In genomic region chr17:34934031-34934430, GRCm38 (mm10) we compare ENCODE assay signal across 11 mouse cellular contexts. TPM values are rescaled to one million over a fixed set of nuclear protein-coding genes. Genes with fewer than 3 reads are reported as not detected.
DNase-seq lines count a peak whose midpoint lies in the region; ATAC-seq and TF ChIP-seq lines count a peak whose summit lies in the region.
"Had no signal": no experiment of that assay in that cellular context is flagged by ENCODE, and none has a peak within 500 bp of the region (broad histone marks: within the 10 kb centered on the region; RNA-seq: fewer than 3 reads in every experiment).

No protein-coding gene starts in this region.

- ATAC-seq in hindbrain, embryonic 13.5 days (ENCODE audit: low FRiP score) = no peak
- ATAC-seq in hindbrain, embryonic 14.5 days (ENCODE audit: low FRiP score) = no peak
- no peak for ATAC-seq in G1E (ENCODE audit: extremely low read depth, insufficient number of reproducible peaks, low FRiP score, poor library complexity, severe bottlenecking)
- ATAC-seq in embryonic facial prominence, embryonic 12.5 days (ENCODE audit: insufficient number of reproducible peaks, insufficient read depth, low FRiP score, low TSS enrichment) = no peak

- H3K4me2 ChIP-seq in hindbrain, embryonic 13.5 days = no peak overlapping the region
- H3K4me2 ChIP-seq in hindbrain, embryonic 14.5 days (replicated peaks) = no peak overlapping the region
- H3K4me2 ChIP-seq in embryonic facial prominence, embryonic 12.5 days (replicated peaks) = peak overlapping the region; percentile 5; the same call in 1 of the 2 replicates
- H3K4me2 ChIP-seq: lung, embryonic 14.5 days had no signal

- peaks cover 15% of the 10 kb centered on the region for H3K4me1 ChIP-seq in hindbrain, embryonic 13.5 days (replicated peaks)
- H3K4me1 ChIP-seq in hindbrain, embryonic 14.5 days (replicated peaks; ENCODE audit: control insufficient read depth, insufficient read depth, low read length) = peaks cover 7% of the 10 kb centered on the region
- H3K4me1 ChIP-seq in G1E (ENCODE audit: insufficient read depth, low read depth, low read length) = peaks cover 24% of the 10 kb centered on the region
- peaks cover 12% of the 10 kb centered on the region for H3K4me1 ChIP-seq in embryonic facial prominence, embryonic 12.5 days

- H3K9me3 ChIP-seq in hindbrain, embryonic 13.5 days = no peaks in the 10 kb centered on the region
- H3K9me3 ChIP-seq in hindbrain, embryonic 14.5 days (ENCODE audit: control insufficient read depth, low read length) = no peaks in the 10 kb centered on the region
- H3K9me3 ChIP-seq in G1E (replicated peaks) = no peaks in the 10 kb centered on the region
- no peaks in the 10 kb centered on the region for H3K9me3 ChIP-seq in embryonic facial prominence, embryonic 12.5 days

- no peak for DNase-seq in hindbrain, embryonic 14.5 days (ENCODE audit: low spot score)
- DNase-seq in G1E (ENCODE audit: low spot score) = no peak
- DNase-seq in kidney, postnatal 4 days = peak; percentile 51 to 70
- no peak for DNase-seq in adrenal gland, postnatal 36 days
- DNase-seq in lung, postnatal 4 days = no peak
- DNase-seq: adrenal gland, postnatal 14 days; lung, embryonic 14.5 days; retina, postnatal 1 day had no signal

- no peak overlapping the region for H3K27ac ChIP-seq in hindbrain, embryonic 13.5 days
- no peak overlapping the region for H3K27ac ChIP-seq in hindbrain, embryonic 14.5 days
- H3K27ac ChIP-seq in embryonic facial prominence, embryonic 12.5 days = no peak overlapping the region

- no peak for TF ChIP-seq CTCF in G1E (IDR thresholded peaks at IDR 0.05; ENCODE audit: low read depth, low read length)

- 69% methylated on average over 22 of the region's 24 CpGs for WGBS in hindbrain, embryonic 13.5 days
- 66% methylated on average over 24 of the region's 24 CpGs for WGBS in hindbrain, embryonic 14.5 days
- WGBS in embryonic facial prominence, embryonic 12.5 days = 40% methylated on average over 24 of the region's 24 CpGs

- H3K36me3 ChIP-seq in hindbrain, embryonic 13.5 days = peaks cover 31% of the 10 kb centered on the region
- peaks cover 42% of the 10 kb centered on the region for H3K36me3 ChIP-seq in hindbrain, embryonic 14.5 days (replicated peaks; ENCODE audit: control insufficient read depth, insufficient read depth)
- peaks cover 40% of the 10 kb centered on the region for H3K36me3 ChIP-seq in G1E (replicated peaks)
- no peaks in the 10 kb centered on the region for H3K36me3 ChIP-seq in embryonic facial prominence, embryonic 12.5 days

- no peak overlapping the region for H3K4me3 ChIP-seq in hindbrain, embryonic 13.5 days
- H3K4me3 ChIP-seq in hindbrain, embryonic 14.5 days (replicated peaks; ENCODE audit: low read length) = no peak overlapping the region
- H3K4me3 ChIP-seq in G1E (ENCODE audit: low read depth, low read length) = peak overlapping the region; percentile 9; the same call in 1 of the 2 replicates
- H3K4me3 ChIP-seq in embryonic facial prominence, embryonic 12.5 days = no peak overlapping the region

- peak overlapping the region; percentile 31; the same call in 1 of the 2 replicates for H3K9ac ChIP-seq in hindbrain, embryonic 13.5 days
- no peak overlapping the region for H3K9ac ChIP-seq in hindbrain, embryonic 14.5 days
- peak overlapping the region; percentile 27; the same call in 1 of the 2 replicates for H3K9ac ChIP-seq in embryonic facial prominence, embryonic 12.5 days
- H3K9ac ChIP-seq: lung, embryonic 14.5 days had no signal

- H3K27me3 ChIP-seq in hindbrain, embryonic 13.5 days = 0 out of 2 replicates have a peak, but pooled peaks cover 3% of the 10 kb centered on the region
- H3K27me3 ChIP-seq in hindbrain, embryonic 14.5 days (ENCODE audit: control insufficient read depth, insufficient read depth, low read length) = no peaks in the 10 kb centered on the region
- no peaks in the 10 kb centered on the region for H3K27me3 ChIP-seq in G1E (ENCODE audit: insufficient read depth, low read length)
- H3K27me3 ChIP-seq in embryonic facial prominence, embryonic 12.5 days = 0 out of 2 replicates have a peak, but pooled peaks cover 4% of the 10 kb centered on the region

RNA-seq across cellular contexts. Expression of gene Neu1, which starts 3.0 kb away (rescaled TPM):
- polyA plus RNA-seq in hindbrain, embryonic 13.5 days (2015; fragmentation: Nextera tagmentation; extraction: Ambion mirVana) = 30.6 and 31.5 TPM in 2 replicates
- 26.9 and 27.2 TPM in 2 replicates for polyA plus RNA-seq in hindbrain, embryonic 14.5 days (2014; fragmentation: Nextera tagmentation; extraction: Ambion mirVana)
- total RNA-seq in G1E (2014; fragmentation: Nextera tagmentation) = 11.6 and 12.6 TPM in 2 replicates
- total RNA-seq in G1E (2017) = 17.2 and 19.7 TPM in 2 replicates
- 9.2 and 12.0 TPM in 2 replicates for polyA plus RNA-seq in G1E (2012)
- polyA plus RNA-seq in embryonic facial prominence, embryonic 12.5 days (2016; fragmentation: Nextera tagmentation; extraction: Ambion mirVana) = 19.2 and 20.8 TPM in 2 replicates
- 10 to 100 TPM; 25.4 to 27.4 TPM for total RNA-seq in adrenal gland, postnatal 36 days (2021)

RNA-seq across cellular contexts. Expression of gene Slc44a4, which starts 19.8 kb away (rescaled TPM):
- 0.17 TPM in 1 of 2 replicates, not detected in the other for polyA plus RNA-seq in hindbrain, embryonic 13.5 days (2015; fragmentation: Nextera tagmentation; extraction: Ambion mirVana)
- polyA plus RNA-seq in hindbrain, embryonic 14.5 days (2014; fragmentation: Nextera tagmentation; extraction: Ambion mirVana) = 0.11 and 0.12 TPM in 2 replicates
- total RNA-seq in G1E (2014; fragmentation: Nextera tagmentation) (not detected in 2 replicates), G1E (2017) (0.06 TPM in 1 of 2 replicates, not detected in the other)
- polyA plus RNA-seq in G1E (2012) = not detected in 2 replicates
- 0.29 TPM in 1 of 2 replicates, not detected in the other for polyA plus RNA-seq in embryonic facial prominence, embryonic 12.5 days (2016; fragmentation: Nextera tagmentation; extraction: Ambion mirVana)
- total RNA-seq in adrenal gland, postnatal 36 days (2021) = 1 to 10 TPM in 1 of 2 experiments, under 1 TPM in 1; 0.83 to 1.7 TPM

RNA-seq across cellular contexts. Expression of gene Hspa1b, which starts 25.0 kb away (rescaled TPM):
- polyA plus RNA-seq in hindbrain, embryonic 13.5 days (2015; fragmentation: Nextera tagmentation; extraction: Ambion mirVana) = 0.26 and 0.32 TPM in 2 replicates
- 0.34 and 0.56 TPM in 2 replicates for polyA plus RNA-seq in hindbrain, embryonic 14.5 days (2014; fragmentation: Nextera tagmentation; extraction: Ambion mirVana)
- total RNA-seq in G1E (2014; fragmentation: Nextera tagmentation) = 0.24 TPM in 1 of 2 replicates, not detected in the other
- 0.11 and 0.35 TPM in 2 replicates for total RNA-seq in G1E (2017)
- polyA plus RNA-seq in G1E (2012) = 0.93 and 0.94 TPM in 2 replicates
- 0.33 and 0.36 TPM in 2 replicates for polyA plus RNA-seq in embryonic facial prominence, embryonic 12.5 days (2016; fragmentation: Nextera tagmentation; extraction: Ambion mirVana)
- total RNA-seq in adrenal gland, postnatal 36 days (2021) = 100 to 1,000 TPM in 1 of 2 experiments, 10 to 100 TPM in 1; 80.1 to 206 TPM

RNA-seq across cellular contexts. Expression of gene Gm20481, which starts 35.7 kb away (rescaled TPM):
- not detected in 2 replicates for polyA plus RNA-seq in hindbrain, embryonic 13.5 days (2015; fragmentation: Nextera tagmentation; extraction: Ambion mirVana)
- polyA plus RNA-seq in hindbrain, embryonic 14.5 days (2014; fragmentation: Nextera tagmentation; extraction: Ambion mirVana) = not detected in 2 replicates
- total RNA-seq in G1E (2014; fragmentation: Nextera tagmentation) (not detected in 2 replicates), G1E (2017) (0.44 TPM in 1 of 2 replicates, not detected in the other)
- polyA plus RNA-seq in G1E (2012) = not detected in 2 replicates
- polyA plus RNA-seq in embryonic facial prominence, embryonic 12.5 days (2016; fragmentation: Nextera tagmentation; extraction: Ambion mirVana) = not detected in 2 replicates
- not detected for total RNA-seq in adrenal gland, postnatal 36 days (2021)
- total RNA-seq: adrenal gland, postnatal 14 days had no signal
- polyA plus RNA-seq: intestine, embryonic 14.5 days; lung, embryonic 14.5 days had no signal

RNA-seq across cellular contexts. Expression of gene Ehmt2, which starts 35.8 kb away (rescaled TPM):
- polyA plus RNA-seq in hindbrain, embryonic 13.5 days (2015; fragmentation: Nextera tagmentation; extraction: Ambion mirVana) = 90.1 and 98.0 TPM in 2 replicates
- polyA plus RNA-seq in hindbrain, embryonic 14.5 days (2014; fragmentation: Nextera tagmentation; extraction: Ambion mirVana) = 72.6 and 82.1 TPM in 2 replicates
- total RNA-seq in G1E (2014; fragmentation: Nextera tagmentation) (123 and 126 TPM in 2 replicates), G1E (2017) (94.4 and 108 TPM in 2 replicates)
- 346 and 451 TPM in 2 replicates for polyA plus RNA-seq in G1E (2012)
- polyA plus RNA-seq in embryonic facial prominence, embryonic 12.5 days (2016; fragmentation: Nextera tagmentation; extraction: Ambion mirVana) = 111 and 121 TPM in 2 replicates
- total RNA-seq in adrenal gland, postnatal 36 days (2021) = 100 to 1,000 TPM; 124 to 143 TPM

Comparison
In these comparisons a context has a peak if more than half of its experiments do, and no peak if none do; other contexts are left out.
1. DNase-seq: peak in kidney, postnatal 4 days (2 of 2); none in hindbrain, embryonic 14.5 days (single experiment), G1E (single experiment), adrenal gland, postnatal 36 days (0 of 2) and lung, postnatal 4 days (0 of 2).